Mouse (Mus musculus): ENCODE results near the gene Shisa5.
A peak's percentile ranks its signal among the peaks of the same experiment; 100 is the strongest.

DNA sequence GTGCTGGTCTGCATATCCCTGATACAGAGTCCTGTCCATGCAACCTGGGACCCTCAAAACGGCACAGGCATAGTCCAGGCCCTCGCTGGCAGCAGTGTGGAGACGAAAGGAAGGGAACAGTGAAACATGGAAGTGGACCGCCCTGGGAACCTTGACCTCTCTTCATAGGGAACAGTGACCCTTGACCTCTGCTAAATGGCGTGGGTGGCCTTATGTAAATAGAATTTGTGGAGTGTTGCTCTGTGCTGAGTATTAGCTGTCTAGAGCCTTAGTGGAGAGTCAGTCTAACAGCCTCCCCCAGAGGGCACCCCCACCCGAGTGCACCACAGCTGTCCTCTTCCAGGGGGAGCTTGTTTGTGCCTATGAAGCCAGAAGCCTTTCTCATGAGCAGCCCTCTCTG is 54.4 kb downstream of the Shisa5 start:
- TF ChIP-seq EP300 (IDR thresholded peaks at IDR 0.05) (no peak), CTCF (IDR thresholded peaks at IDR 0.05) (0 out of 2 replicates have a peak, but pooled peaks have one; percentile 13)
